Mouse (Mus musculus) CH12.LX (cell line): ENCODE measurements around the gene Ptges3l.
"Not testable (repeated sequence)": the region's sequence is repeated elsewhere in the genome, so short reads cannot be mapped to it uniquely, and the experiment has no call there.

Experiments
- CTCF ChIP-seq, 2 experiments: IDR thresholded peaks in 1 of 2; conservative IDR thresholded peaks in 1 of 2; 2 replicates each; pipeline ENCODE4 v1.5.1; 2011 to 2012; ENCODE audit warnings: low read depth in 2 of 2, low read length in 2 of 2, improper control_type of control experiment in 1 of 2, inconsistent platforms in 1 of 2, mild to moderate bottlenecking in 1 of 2, moderate library complexity in 1 of 2
- RCOR1 ChIP-seq: conservative IDR thresholded peaks from 2 replicates; pipeline ENCODE4 v1.6.1; 2012; ENCODE audit warnings: low read depth, mild to moderate bottlenecking, inconsistent platforms, low read length, improper control_type of control experiment
- ZKSCAN1 ChIP-seq: IDR thresholded peaks from 2 replicates; pipeline ENCODE4 v1.6.1; 2012; ENCODE audit warnings: low read depth, inconsistent platforms, low read length, improper control_type of control experiment, borderline replicate concordance

DNA sequence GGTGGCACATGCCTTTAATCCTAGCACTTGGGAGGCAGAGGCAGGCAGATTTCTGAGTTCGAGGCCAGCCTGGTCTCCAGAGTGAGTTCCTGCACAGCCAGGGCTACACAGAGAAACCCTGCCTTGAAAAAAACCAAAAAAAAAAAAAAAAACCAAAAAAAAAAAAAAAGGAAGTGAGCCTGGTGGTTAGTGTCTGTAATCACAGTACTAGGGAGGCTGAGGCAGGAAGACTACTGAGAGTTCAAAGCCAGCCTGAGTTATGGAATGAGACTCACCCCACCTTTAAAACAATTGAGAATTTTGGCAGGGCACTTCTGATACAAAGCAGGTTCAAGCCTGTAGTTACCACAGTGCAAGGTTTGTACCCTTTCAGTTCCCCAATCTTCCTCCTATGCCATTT is 48.6 kb upstream of the Ptges3l start:
- TF ChIP-seq CTCF (conservative IDR thresholded peaks at IDR 0.05 in 1 of 2, IDR thresholded peaks at IDR 0.05 in 1 of 2; ENCODE audit: low read depth in 2 of 2, low read length in 2 of 2); RCOR1; ZKSCAN1: not testable (repeated sequence)
